Mouse (Mus musculus): Measurements from ENCODE around the gene Mfsd14a.

GRCm38 (mm10) chr3:116582201-116582600, 80.3 kb downstream of the Mfsd14a start:
- TF ChIP-seq CTCF (conservative IDR thresholded peaks at IDR 0.05; ENCODE audit: low read length) (no peak), NANOG (IDR thresholded peaks at IDR 0.05; ENCODE audit: borderline replicate concordance, low read length) (no peak), POU5F1 (IDR thresholded peaks at IDR 0.05; ENCODE audit: borderline replicate concordance, low read length) (no peak)

Measured in E14TG2a.4 (cell line).